Mouse (Mus musculus): ENCODE results near the gene Gm11172. TPM values are rescaled to one million over a fixed set of nuclear protein-coding genes. Genes with fewer than 3 reads are reported as not detected.
"Not testable (repeated sequence)": the region's sequence is repeated elsewhere in the genome, so short reads cannot be mapped to it uniquely, and the experiment has no call there.

The Gm11172 gene
- polyA plus RNA-seq, 1 experiment from 2014 or later: not detected

- H3K27ac ChIP-seq (ENCODE audit: low read length); H3K36me3 ChIP-seq (ENCODE audit: control insufficient read depth, insufficient read depth); H3K9me3 ChIP-seq (ENCODE audit: control insufficient read depth, low read length); ATAC-seq; H3K4me3 ChIP-seq (replicated peaks; ENCODE audit: low read length); H3K4me1 ChIP-seq (replicated peaks; ENCODE audit: control insufficient read depth, insufficient read depth, low read length); H3K4me2 ChIP-seq (ENCODE audit: low read length); H3K9ac ChIP-seq (replicated peaks; ENCODE audit: low read depth, low read length); H3K27me3 ChIP-seq (replicated peaks; ENCODE audit: control insufficient read depth, insufficient read depth, low read length): not testable (repeated sequence)
- 93% methylated on average over 3 of the region's 3 CpGs for WGBS
Observed at GRCm38 (mm10) chr16:10802420-10802819, 10.3 kb upstream of the Gm11172 start.

DNA sequence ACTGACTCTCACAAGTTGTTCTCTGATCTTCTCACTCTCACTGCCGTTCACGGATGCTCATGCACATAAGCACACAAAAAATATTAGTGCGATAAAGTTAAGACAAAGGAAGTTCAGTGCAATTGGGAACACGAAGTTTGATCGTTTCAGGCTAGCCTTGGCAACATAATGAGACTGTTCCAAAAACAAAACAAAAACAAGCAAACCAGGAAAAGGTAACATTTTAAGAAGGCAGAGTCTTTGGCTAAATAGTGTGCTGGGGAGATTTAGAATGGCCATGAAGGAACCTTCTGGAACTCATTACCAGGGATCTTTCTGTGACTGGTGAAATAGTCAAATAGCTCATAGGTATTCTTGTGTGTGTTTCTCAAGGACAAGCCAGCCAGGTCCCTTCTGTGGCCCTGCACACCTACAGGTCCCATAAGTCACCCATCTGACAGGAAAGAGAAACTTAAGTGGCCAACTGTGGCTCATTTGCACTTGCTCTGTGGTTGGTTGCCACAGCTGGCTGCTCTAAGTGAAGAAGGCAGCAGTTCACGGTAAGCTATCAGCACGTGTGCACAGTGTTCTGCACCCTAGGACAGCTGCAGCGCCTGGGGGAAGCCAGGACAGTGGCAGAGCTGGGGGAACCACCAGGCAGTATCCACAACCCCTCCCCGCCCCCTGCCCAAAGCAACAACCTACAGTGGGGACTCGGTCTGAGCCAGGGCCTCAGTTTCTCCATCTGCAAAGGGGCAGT lies 6.8 kb upstream of the Gm11172 start, which contains the start of gene Prm1:
Gene Prm1, minus strand, starts transcription at position 51 of the 739 bp plus-strand sequence.
- Histone ChIP-seq H3K9ac (replicated peaks; ENCODE audit: low read depth, low read length) (no peak within 1 kb of the TSS), H3K4me3 (replicated peaks; ENCODE audit: low read length) (no peak within 1 kb of the TSS), H3K27me3 (replicated peaks; ENCODE audit: control insufficient read depth, insufficient read depth, low read length) (no peaks in the 10 kb centered on the region), H3K9me3 (ENCODE audit: control insufficient read depth, low read length) (no peaks in the 10 kb centered on the region), H3K4me2 (ENCODE audit: low read length) (no peak within 1 kb of the TSS), H3K36me3 (ENCODE audit: control insufficient read depth, insufficient read depth) (no peaks in the 10 kb centered on the region), H3K4me1 (replicated peaks; ENCODE audit: control insufficient read depth, insufficient read depth, low read length) (no peaks in the 10 kb centered on the region), H3K27ac (ENCODE audit: low read length) (no peak within 1 kb of the TSS)
- ATAC-seq: no peak
- WGBS: 76% methylated on average over 10 of the region's 10 CpGs

GRCm38 (mm10) chr16:10810376-10810775 lies 2.3 kb upstream of the Gm11172 start:
- Histone ChIP-seq H3K4me1 (replicated peaks; ENCODE audit: control insufficient read depth, insufficient read depth, low read length) (no peaks in the 10 kb centered on the region), H3K27ac (ENCODE audit: low read length) (no peak overlapping the region), H3K9me3 (ENCODE audit: control insufficient read depth, low read length) (no peaks in the 10 kb centered on the region), H3K27me3 (replicated peaks; ENCODE audit: control insufficient read depth, insufficient read depth, low read length) (no peaks in the 10 kb centered on the region), H3K4me3 (replicated peaks; ENCODE audit: low read length) (no peak overlapping the region), H3K4me2 (ENCODE audit: low read length) (no peak overlapping the region), H3K36me3 (ENCODE audit: control insufficient read depth, insufficient read depth) (no peaks in the 10 kb centered on the region), H3K9ac (replicated peaks; ENCODE audit: low read depth, low read length) (no peak overlapping the region)
- no peak for ATAC-seq
- 95% methylated on average over 1 of the region's 1 CpGs for WGBS

DNA sequence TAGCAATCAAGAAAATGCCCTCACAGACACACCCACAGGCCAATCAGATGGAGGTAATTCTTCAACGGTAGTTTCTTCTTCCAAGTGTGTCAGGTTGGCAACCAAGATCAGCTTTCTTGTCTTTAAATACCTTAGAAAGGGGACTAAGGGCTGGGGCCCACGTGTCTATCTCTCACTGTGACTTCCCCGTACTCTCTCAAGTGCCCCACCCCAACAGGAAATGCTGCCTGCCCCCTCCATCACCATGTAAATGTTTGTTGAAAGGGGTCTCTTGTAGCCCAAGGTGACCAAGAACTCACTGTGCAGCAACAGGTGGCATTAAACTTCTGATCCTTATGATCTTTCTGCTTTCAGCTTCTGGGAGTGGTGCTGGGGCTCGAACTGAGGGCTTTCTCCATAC lies 1.0 kb downstream of the Gm11172 start:
- no peak for ATAC-seq
- no peaks in the 10 kb centered on the region for H3K4me1 ChIP-seq (replicated peaks; ENCODE audit: control insufficient read depth, insufficient read depth, low read length)
- H3K9me3 ChIP-seq (ENCODE audit: control insufficient read depth, low read length): no peaks in the 10 kb centered on the region
- H3K36me3 ChIP-seq (ENCODE audit: control insufficient read depth, insufficient read depth): no peaks in the 10 kb centered on the region
- H3K27ac ChIP-seq (ENCODE audit: low read length): no peak overlapping the region
- no peaks in the 10 kb centered on the region for H3K27me3 ChIP-seq (replicated peaks; ENCODE audit: control insufficient read depth, insufficient read depth, low read length)
- 71% methylated on average over 4 of the region's 4 CpGs for WGBS
- no peak overlapping the region for H3K4me2 ChIP-seq (ENCODE audit: low read length)
- no peak overlapping the region for H3K9ac ChIP-seq (replicated peaks; ENCODE audit: low read depth, low read length)
- no peak overlapping the region for H3K4me3 ChIP-seq (replicated peaks; ENCODE audit: low read length)

- H3K9ac ChIP-seq (replicated peaks; ENCODE audit: low read depth, low read length): no peak overlapping the region
- no peak overlapping the region for H3K4me2 ChIP-seq (ENCODE audit: low read length)
- H3K9me3 ChIP-seq (ENCODE audit: control insufficient read depth, low read length): no peaks in the 10 kb centered on the region
- ATAC-seq: no peak
- no peak overlapping the region for H3K27ac ChIP-seq (ENCODE audit: low read length)
- H3K36me3 ChIP-seq (ENCODE audit: control insufficient read depth, insufficient read depth): no peaks in the 10 kb centered on the region
- H3K4me1 ChIP-seq (replicated peaks; ENCODE audit: control insufficient read depth, insufficient read depth, low read length): no peaks in the 10 kb centered on the region
- no peak overlapping the region for H3K4me3 ChIP-seq (replicated peaks; ENCODE audit: low read length)
- WGBS: 94% methylated on average over 4 of the region's 4 CpGs
- no peaks in the 10 kb centered on the region for H3K27me3 ChIP-seq (replicated peaks; ENCODE audit: control insufficient read depth, insufficient read depth, low read length)
Observed at GRCm38 (mm10) chr16:10814864-10815263, 2.1 kb downstream of the Gm11172 start.

- H3K4me3 ChIP-seq (replicated peaks; ENCODE audit: low read length): no peak overlapping the region
- WGBS: 84% methylated on average over 4 of the region's 4 CpGs
- no peak overlapping the region for H3K27ac ChIP-seq (ENCODE audit: low read length)
- H3K9ac ChIP-seq (replicated peaks; ENCODE audit: low read depth, low read length): no peak overlapping the region
- no peaks in the 10 kb centered on the region for H3K4me1 ChIP-seq (replicated peaks; ENCODE audit: control insufficient read depth, insufficient read depth, low read length)
- H3K4me2 ChIP-seq (ENCODE audit: low read length): no peak overlapping the region
- no peaks in the 10 kb centered on the region for H3K27me3 ChIP-seq (replicated peaks; ENCODE audit: control insufficient read depth, insufficient read depth, low read length)
- no peak for ATAC-seq
- no peaks in the 10 kb centered on the region for H3K36me3 ChIP-seq (ENCODE audit: control insufficient read depth, insufficient read depth)
- H3K9me3 ChIP-seq (ENCODE audit: control insufficient read depth, low read length): no peaks in the 10 kb centered on the region
Observed at GRCm38 (mm10) chr16:10818579-10819135, 5.9 kb downstream of the Gm11172 start.

DNA sequence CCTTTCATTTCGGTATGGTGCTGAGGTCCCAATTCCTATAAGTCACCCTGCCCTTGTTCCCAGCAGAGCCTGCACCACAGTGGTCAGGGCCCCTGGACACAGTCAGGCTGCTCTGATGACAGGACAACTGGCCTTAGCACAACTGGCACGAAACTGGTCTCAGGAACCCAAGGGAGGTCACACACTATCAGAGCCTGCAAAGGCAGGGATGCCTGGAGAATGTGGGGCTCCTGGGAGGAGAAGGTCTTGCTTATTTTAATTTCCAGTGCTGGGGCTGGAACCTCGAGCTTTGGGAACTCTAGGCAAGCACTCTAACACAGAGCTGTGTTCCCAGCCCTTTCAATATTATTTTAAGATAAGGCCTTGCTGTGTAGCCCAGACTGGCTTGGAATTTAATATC lies 7.3 kb downstream of the Gm11172 start:
- no peaks in the 10 kb centered on the region for H3K4me1 ChIP-seq (replicated peaks; ENCODE audit: control insufficient read depth, insufficient read depth, low read length)

DNA sequence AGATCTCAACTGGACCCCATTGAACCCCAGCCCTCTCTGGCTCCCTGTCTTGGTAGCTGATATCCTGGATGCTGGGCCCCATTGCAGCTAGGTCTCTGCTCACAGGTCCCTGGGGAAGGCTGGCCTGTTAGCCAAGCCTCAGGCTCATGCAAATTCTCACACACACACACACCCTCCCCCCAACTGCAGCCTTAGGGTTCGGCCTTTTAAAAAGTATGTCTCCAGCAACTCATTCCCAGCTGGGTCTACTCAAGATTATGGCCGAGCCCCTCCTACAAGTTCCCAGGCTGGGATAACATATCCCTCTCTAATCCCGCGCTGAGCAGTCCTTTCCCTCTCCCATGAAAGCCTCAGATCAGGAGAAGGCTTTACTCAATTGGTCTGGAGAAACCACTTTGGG lies 8.7 kb downstream of the Gm11172 start:
- Histone ChIP-seq H3K27ac (ENCODE audit: low read length) (no peak overlapping the region), H3K9ac (replicated peaks; ENCODE audit: low read depth, low read length) (no peak overlapping the region), H3K9me3 (ENCODE audit: control insufficient read depth, low read length) (no peaks in the 10 kb centered on the region), H3K36me3 (ENCODE audit: control insufficient read depth, insufficient read depth) (no peaks in the 10 kb centered on the region), H3K4me2 (ENCODE audit: low read length) (no peak overlapping the region), H3K4me3 (replicated peaks; ENCODE audit: low read length) (no peak overlapping the region), H3K27me3 (replicated peaks; ENCODE audit: control insufficient read depth, insufficient read depth, low read length) (no peaks in the 10 kb centered on the region), H3K4me1 (replicated peaks; ENCODE audit: control insufficient read depth, insufficient read depth, low read length) (no peaks in the 10 kb centered on the region)
- WGBS: 72% methylated on average over 4 of the region's 4 CpGs
- ATAC-seq: no peak

More for the DNA sequence above, 7.3 kb downstream of the Gm11172 start:
- Histone ChIP-seq H3K4me2 (ENCODE audit: low read length) (no peak overlapping the region), H3K27ac (ENCODE audit: low read length) (no peak overlapping the region), H3K36me3 (ENCODE audit: control insufficient read depth, insufficient read depth) (no peaks in the 10 kb centered on the region), H3K9ac (replicated peaks; ENCODE audit: low read depth, low read length) (no peak overlapping the region), H3K27me3 (replicated peaks; ENCODE audit: control insufficient read depth, insufficient read depth, low read length) (no peaks in the 10 kb centered on the region), H3K9me3 (ENCODE audit: control insufficient read depth, low read length) (no peaks in the 10 kb centered on the region), H3K4me3 (replicated peaks; ENCODE audit: low read length) (no peak overlapping the region)
- no peak for ATAC-seq
- WGBS: 75% methylated on average over 3 of the region's 3 CpGs

DNA sequence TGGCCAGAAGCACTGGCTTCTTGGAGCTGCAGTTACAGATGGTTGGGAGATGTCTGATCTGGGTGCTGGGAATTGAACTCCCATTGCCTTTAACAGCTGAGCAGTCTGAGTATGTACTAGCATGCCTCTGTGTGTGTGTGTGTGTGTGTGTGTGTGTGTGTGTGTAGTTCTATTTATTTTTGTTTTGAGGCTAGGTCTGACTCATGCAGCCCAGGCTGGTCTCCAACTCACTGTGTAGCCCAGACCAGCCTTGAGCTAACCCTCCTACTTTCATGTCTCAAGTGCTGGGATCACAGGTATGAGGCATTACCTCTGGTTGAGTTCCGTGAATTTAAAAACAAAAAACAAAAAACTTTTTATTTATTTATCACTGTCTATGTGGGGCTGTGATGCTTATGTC lies 11.8 kb downstream of the Gm11172 start:
- 95% methylated on average over 1 of the region's 1 CpGs for WGBS
- H3K36me3 ChIP-seq (ENCODE audit: control insufficient read depth, insufficient read depth): no peaks in the 10 kb centered on the region
- no peak for ATAC-seq

More for the DNA sequence above, 11.8 kb downstream of the Gm11172 start:
- Histone ChIP-seq H3K9ac (replicated peaks; ENCODE audit: low read depth, low read length) (no peak overlapping the region), H3K9me3 (ENCODE audit: control insufficient read depth, low read length) (no peaks in the 10 kb centered on the region), H3K4me1 (replicated peaks; ENCODE audit: control insufficient read depth, insufficient read depth, low read length) (no peaks in the 10 kb centered on the region), H3K4me3 (replicated peaks; ENCODE audit: low read length) (no peak overlapping the region), H3K4me2 (ENCODE audit: low read length) (no peak overlapping the region), H3K27me3 (replicated peaks; ENCODE audit: control insufficient read depth, insufficient read depth, low read length) (no peaks in the 10 kb centered on the region), H3K27ac (ENCODE audit: low read length) (no peak overlapping the region)
